Mouse (Mus musculus): ENCODE data around the gene Crtc1.

DNA sequence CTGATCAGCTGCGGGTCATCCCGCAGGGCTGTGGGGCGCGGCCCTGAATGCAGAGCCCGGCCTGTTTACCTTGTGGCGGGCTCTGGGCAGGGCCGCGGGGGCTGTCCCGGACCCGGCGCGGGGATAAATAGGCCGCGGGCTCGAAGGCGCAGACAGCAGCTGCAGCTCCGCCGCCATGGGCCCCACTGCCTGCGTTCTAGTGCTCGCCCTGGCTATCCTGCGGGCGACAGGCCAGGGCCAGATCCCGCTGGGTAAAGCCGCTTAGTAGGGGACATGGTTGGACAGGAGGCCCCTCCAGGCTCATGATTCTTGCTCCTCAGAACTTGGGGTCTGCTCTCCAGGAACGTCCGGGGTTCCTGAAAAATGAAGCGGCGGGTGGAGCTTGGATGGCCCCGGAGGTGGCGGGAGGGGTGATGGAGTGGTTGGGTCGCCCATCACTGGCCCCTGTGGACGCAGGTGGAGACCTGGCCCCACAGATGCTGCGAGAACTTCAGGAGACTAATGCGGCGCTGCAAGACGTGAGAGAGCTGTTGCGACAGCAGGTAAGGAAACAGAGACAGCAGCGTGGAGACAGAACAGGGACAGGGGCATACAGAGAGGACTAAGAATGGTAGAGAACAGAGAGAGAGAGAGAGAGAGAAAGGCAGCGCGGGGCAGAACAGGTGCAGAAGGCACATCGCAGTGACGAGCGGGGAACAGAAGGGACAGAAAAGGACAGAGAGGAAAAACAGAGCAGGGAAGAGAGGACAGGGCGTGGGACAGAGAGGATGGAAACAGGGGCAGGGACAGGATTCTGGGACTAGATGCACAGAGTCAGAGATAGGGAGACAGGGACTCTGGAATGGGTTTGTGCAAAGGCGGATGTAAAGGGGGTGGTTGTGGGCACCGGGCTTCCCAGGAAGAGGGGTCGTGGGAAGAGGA, 65.7 kb downstream of the Crtc1 start, which contains the start of gene Comp:
- TF ChIP-seq EP300 (IDR thresholded peaks at IDR 0.05) (no peak), CTCF (IDR thresholded peaks at IDR 0.05) (no peak)

Measured in lung, postnatal 0 days (tissue).